Mouse (Mus musculus) kidney, adult 2 months (tissue): Measurements from ENCODE around the gene Zbtb14. TPM values are rescaled to one million over a fixed set of nuclear protein-coding genes. Genes with fewer than 3 reads are reported as not detected.

Experiments
- DNase-seq: peaks from one replicate; pipeline ENCODE4 v3.0.0; 2021
- H3K27ac ChIP-seq: fragments of 200-500 bp; 2 replicates; pipeline ENCODE4 v1.5.1; 2012; ENCODE audit warnings: low read depth, low read length, control low read depth, inconsistent platforms; ENCODE audit not compliant: insufficient read depth
- H3K27me3 ChIP-seq: fragments of 200-500 bp; replicated peaks from 2 replicates; pipeline ENCODE4 v1.6.1; 2012; ENCODE audit warnings: mild to moderate bottlenecking, moderate library complexity, low read length, inconsistent platforms; ENCODE audit not compliant: control insufficient read depth, insufficient read depth
- H3K36me3 ChIP-seq: fragments of 200-500 bp; 2 replicates; pipeline ENCODE4 v1.6.1; 2012; ENCODE audit warnings: mild to moderate bottlenecking, moderate library complexity, low read length, inconsistent platforms; ENCODE audit not compliant: control insufficient read depth, insufficient read depth
- H3K4me1 ChIP-seq: fragments of 200-500 bp; 2 replicates; pipeline ENCODE4 v1.6.1; 2011; ENCODE audit warnings: low read length; ENCODE audit not compliant: control insufficient read depth, insufficient read depth
- H3K4me3 ChIP-seq: fragments of 200-500 bp; 2 replicates; pipeline ENCODE4 v1.5.1; 2011; ENCODE audit warnings: mild to moderate bottlenecking, low read depth, low read length, control low read depth; ENCODE audit not compliant: insufficient read depth
- CTCF ChIP-seq: fragments of 200-500 bp; conservative IDR thresholded peaks from 2 replicates; pipeline ENCODE4 v1.5.1; 2011; ENCODE audit warnings: low read depth, mild to moderate bottlenecking, control low read depth, low read length, moderate library complexity, mixed read lengths; ENCODE audit not compliant: insufficient read depth, insufficient read length
- POLR2A ChIP-seq: fragments of 200-500 bp; IDR thresholded peaks from one replicate; pipeline ENCODE4 v1.6.1; 2011; ENCODE audit warnings: low read depth, low read length, control low read depth
- WGBS: fragments of 180-500 bp; shearing (Covaris S2); methylation state at CpG from one replicate; pipeline ENCODE4 v1.1.7; 2018; 5-methylcytosine and 5-hydroxymethylcytosine counted together
- polyA plus RNA-seq: library from polyadenylated mRNA; depleted of rRNA; stranded (reverse); fragments of >200 nt; gene quantifications from 2 replicates; pipeline ENCODE4 v1.2.3, GENCODE M21; 2012

Gene Zbtb14
- polyA plus RNA-seq, 1 experiment, result 5.2 TPM

GRCm38 (mm10) chr17:69383941-69384665, 1.3 kb downstream of the Zbtb14 start:
- Histone ChIP-seq H3K4me3 (peak overlapping the region; percentile 94), H3K36me3 (peaks cover 3% of the 10 kb centered on the region), H3K27me3 (no peaks in the 10 kb centered on the region), H3K27ac (peak overlapping the region; percentile 95), H3K4me1 (peaks cover 7% of the 10 kb centered on the region)
- DNase-seq, result peak; percentile 74
- TF ChIP-seq POLR2A (no peak), CTCF (no peak)
- WGBS, result under 1% methylated on average over 37 of the region's 37 CpGs

GRCm38 (mm10) chr17:69396147-69397033, 13.5 kb downstream of the Zbtb14 start:
- Histone ChIP-seq H3K4me1 (no peaks in the 10 kb centered on the region), H3K27ac (peak overlapping the region; percentile 59), H3K27me3 (no peaks in the 10 kb centered on the region), H3K4me3 (peak overlapping the region; percentile 27; the same call in 1 of the 2 replicates), H3K36me3 (no peaks in the 10 kb centered on the region)
- DNase-seq, result peak; percentile 54
- TF ChIP-seq CTCF (0 out of 2 replicates have a peak, but pooled peaks have one; percentile 16), POLR2A (no peak)
- WGBS, result 30% methylated on average over 16 of the region's 16 CpGs

GRCm38 (mm10) chr17:69397163-69397562, 14.3 kb downstream of the Zbtb14 start:
- Histone ChIP-seq H3K27ac (no peak overlapping the region), H3K27me3 (no peaks in the 10 kb centered on the region), H3K4me1 (no peaks in the 10 kb centered on the region), H3K4me3 (no peak overlapping the region), H3K36me3 (no peaks in the 10 kb centered on the region)
- no peak for DNase-seq
- WGBS, result 22% methylated on average over 5 of the region's 5 CpGs
- no peak for TF ChIP-seq CTCF
- TF ChIP-seq POLR2A, result no peak

- H3K4me1 ChIP-seq, result no peaks in the 10 kb centered on the region
- TF ChIP-seq POLR2A, result no peak
- TF ChIP-seq CTCF, result no peak
Measured at GRCm38 (mm10) chr17:69398092-69398491, 15.2 kb downstream of the Zbtb14 start.

GRCm38 (mm10) chr17:69401146-69401545, 18.3 kb downstream of the Zbtb14 start:
- TF ChIP-seq CTCF (no peak), POLR2A (no peak)
- H3K27me3 ChIP-seq, result no peaks in the 10 kb centered on the region
- WGBS, result 77% methylated on average over 2 of the region's 2 CpGs
- H3K36me3 ChIP-seq, result no peaks in the 10 kb centered on the region
- H3K4me3 ChIP-seq, result no peak overlapping the region
- DNase-seq, result no peak
- H3K27ac ChIP-seq, result no peak overlapping the region
- no peaks in the 10 kb centered on the region for H3K4me1 ChIP-seq

More at GRCm38 (mm10) chr17:69398092-69398491, 15.2 kb downstream of the Zbtb14 start:
- DNase-seq, result no peak
- Histone ChIP-seq H3K27ac (no peak overlapping the region), H3K36me3 (no peaks in the 10 kb centered on the region), H3K4me3 (no peak overlapping the region), H3K27me3 (no peaks in the 10 kb centered on the region)

GRCm38 (mm10) chr17:69416163-69416562, 33.3 kb downstream of the Zbtb14 start:
- no peak overlapping the region for H3K27ac ChIP-seq
- H3K36me3 ChIP-seq, result no peaks in the 10 kb centered on the region
- H3K4me1 ChIP-seq, result no peaks in the 10 kb centered on the region
- no peaks in the 10 kb centered on the region for H3K27me3 ChIP-seq
- H3K4me3 ChIP-seq, result no peak overlapping the region
- TF ChIP-seq POLR2A (no peak), CTCF (no peak)
- no peak for DNase-seq
